Mouse (Mus musculus) skeletal muscle tissue, adult 2 months (tissue): ENCODE results near the gene Sv2a.
"Not testable (repeated sequence)": the region's sequence is repeated elsewhere in the genome, so short reads cannot be mapped to it uniquely, and the experiment has no call there.

Experiments used
- DNase-seq: peaks from one replicate; pipeline ENCODE4 v3.0.0-alpha.2; 2012; ENCODE audit warnings: low read depth, low spot score

The Sv2a gene

GRCm38 (mm10) chr3:96220131-96220764, 39.3 kb downstream of the Sv2a start:
- DNase-seq = not testable (repeated sequence)

- DNase-seq = peak; percentile 95
Measured at GRCm38 (mm10) chr3:96220765-96221639, 40.1 kb downstream of the Sv2a start, which contains the start of the genes Hist2h2ac and Hist2h2be. Gene Hist2h2ac (minus strand): TSS chr3:96220880. Gene Hist2h2be (plus strand): TSS chr3:96221119.

GRCm38 (mm10) chr3:96221640-96222038, 40.7 kb downstream of the Sv2a start:
- DNase-seq = no peak

GRCm38 (mm10) chr3:96222774-96223173, 41.8 kb downstream of the Sv2a start:
- DNase-seq = no peak

- no peak for DNase-seq
Measured at GRCm38 (mm10) chr3:96225421-96225820, 44.5 kb downstream of the Sv2a start.

GRCm38 (mm10) chr3:96226695-96227648, 46.0 kb downstream of the Sv2a start:
- DNase-seq = peak; percentile 49

- DNase-seq = no peak
Measured at GRCm38 (mm10) chr3:96228828-96229227, 47.9 kb downstream of the Sv2a start.

GRCm38 (mm10) chr3:96230404-96230803, 49.5 kb downstream of the Sv2a start:
- no peak for DNase-seq

GRCm38 (mm10) chr3:96230910-96231757, 50.2 kb downstream of the Sv2a start:
- DNase-seq = no peak

- no peak for DNase-seq
Measured at GRCm38 (mm10) chr3:96231758-96232120, 50.8 kb downstream of the Sv2a start.

- DNase-seq = no peak
Measured at GRCm38 (mm10) chr3:96234914-96235313, 54.0 kb downstream of the Sv2a start.

- no peak for DNase-seq
Measured at GRCm38 (mm10) chr3:96235836-96236235, 54.9 kb downstream of the Sv2a start.

- no peak for DNase-seq
Measured at GRCm38 (mm10) chr3:96236834-96237334, 55.9 kb downstream of the Sv2a start.

- no peak for DNase-seq
Measured at GRCm38 (mm10) chr3:96237335-96237903, 56.5 kb downstream of the Sv2a start.

GRCm38 (mm10) chr3:96237904-96238511, 57.1 kb downstream of the Sv2a start:
- DNase-seq = no peak

GRCm38 (mm10) chr3:96238954-96239793, 58.2 kb downstream of the Sv2a start, which contains the start of gene Hist2h3c2:
Gene Hist2h3c2 (minus strand): TSS chr3:96239127.
- not testable (repeated sequence) for DNase-seq

GRCm38 (mm10) chr3:96239949-96240798, 59.2 kb downstream of the Sv2a start, which contains the start of gene Hist2h2aa2:
Gene Hist2h2aa2 (minus strand): TSS chr3:96240276.
- DNase-seq = peak; percentile 79

GRCm38 (mm10) chr3:96240799-96241197, 59.8 kb downstream of the Sv2a start:
- no peak for DNase-seq
